Mouse (Mus musculus): ENCODE results near the gene Myh14. TPM values are rescaled to one million over a fixed set of nuclear protein-coding genes. Genes with fewer than 3 reads are reported as not detected.

Myh14 gene
- not detected for polyA plus RNA-seq (2017; shearing (Covaris generic))

GRCm38 (mm10) chr7:44670803-44671202, at the start of gene Myh14:
TSS of gene Myh14 (minus strand) at chr7:44670843.

DNA sequence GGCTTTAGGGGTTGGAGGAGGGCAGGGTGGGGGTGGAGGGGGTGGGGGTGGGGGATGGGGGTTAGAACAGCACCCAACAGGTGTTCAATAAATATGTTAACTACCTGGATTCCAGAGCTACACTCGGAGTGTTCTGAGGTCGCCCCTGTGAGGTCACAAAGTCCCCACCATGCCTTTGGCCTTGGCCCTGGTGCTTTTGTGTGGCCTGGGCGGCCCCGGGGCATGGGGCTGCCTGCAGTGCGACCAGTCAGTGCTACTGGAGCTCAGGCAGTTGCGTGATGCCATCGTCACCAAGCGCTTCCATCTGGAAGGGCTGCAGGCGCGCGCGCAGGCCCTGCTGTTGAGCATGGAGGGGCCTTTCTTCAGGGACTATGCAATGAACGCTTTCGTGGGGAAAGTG, 37.9 kb upstream of the Myh14 start, which contains the start of gene Izumo2:
TSS of gene Izumo2 (plus strand) at position 169 of the 400 bp plus-strand sequence.

DNA sequence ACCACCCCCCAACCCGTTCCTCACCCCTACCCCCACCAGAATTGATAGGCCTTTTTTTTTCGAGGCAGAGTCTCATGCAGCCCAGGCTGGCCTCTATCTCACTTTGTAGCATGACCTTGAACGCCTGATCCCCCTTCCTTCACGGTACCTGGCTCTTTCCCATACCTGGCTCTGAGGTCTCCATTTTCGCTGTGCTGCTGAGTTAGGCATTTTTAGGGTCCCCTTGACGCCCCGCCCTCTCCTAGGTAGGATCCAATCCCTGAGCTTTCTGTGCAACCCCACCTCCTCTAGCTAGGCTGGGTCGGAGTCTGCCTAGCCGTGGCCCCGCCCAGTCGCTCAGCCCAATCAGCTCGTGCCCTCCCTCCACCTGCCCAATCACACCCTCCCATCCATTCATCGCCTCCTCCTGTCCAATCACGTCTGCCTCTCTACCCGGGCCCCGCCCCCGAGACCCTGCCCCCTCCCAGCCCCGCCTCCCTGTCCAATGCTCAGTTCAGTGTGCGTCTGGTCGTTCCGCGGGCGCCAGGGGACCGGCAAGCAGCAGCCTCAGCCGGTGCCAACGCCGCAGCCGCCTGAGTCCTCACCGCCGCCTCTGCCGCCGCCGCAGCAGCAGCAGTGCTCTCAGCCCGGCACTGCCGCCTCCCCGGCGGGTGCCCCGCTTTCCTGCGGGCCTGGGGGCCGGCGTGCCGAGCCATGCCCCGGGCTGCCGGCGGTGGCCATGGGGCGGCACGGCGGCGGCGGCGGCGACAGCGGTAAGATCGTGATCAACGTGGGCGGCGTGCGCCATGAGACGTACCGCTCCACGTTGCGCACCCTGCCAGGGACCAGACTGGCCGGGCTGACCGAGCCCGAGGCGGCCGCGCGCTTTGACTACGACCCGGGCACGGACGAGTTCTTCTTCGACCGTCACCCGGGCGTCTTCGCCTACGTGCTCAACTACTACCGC, 80.0 kb downstream of the Myh14 start, which contains the start of gene Kcnc3:
TSS of gene Kcnc3 (plus strand) at position 263 of the 946 bp plus-strand sequence.

DNA sequence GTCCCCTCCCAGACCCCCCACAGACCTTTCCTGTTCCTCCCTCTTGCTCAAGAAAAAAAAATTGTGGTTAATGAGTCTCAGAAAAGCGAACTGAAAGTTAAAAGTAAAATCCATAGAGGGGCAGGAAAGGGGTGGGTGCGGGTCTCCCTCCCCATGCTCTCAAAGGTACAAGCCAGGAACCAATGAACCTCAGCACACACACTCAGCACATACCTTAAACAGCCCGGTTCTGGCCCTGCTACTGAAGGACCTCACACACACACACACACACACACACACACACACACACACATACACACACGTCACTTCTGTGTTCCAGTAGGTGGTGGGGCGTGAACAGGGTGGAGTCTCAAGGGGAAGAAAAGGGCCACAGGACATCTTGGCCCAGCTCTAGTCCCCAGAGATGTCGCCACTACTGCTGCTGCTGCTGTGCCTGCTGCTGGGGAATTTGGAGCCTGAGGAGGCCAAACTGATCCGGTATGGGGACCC, 98.4 kb downstream of the Myh14 start, which contains the start of gene Napsa:
TSS of gene Napsa (plus strand) at position 168 of the 489 bp plus-strand sequence.

Other genes starting within 250 kb of the Myh14 start
- not detected for gene Lrrc4b, start 241.8 kb downstream of the Myh14 start, polyA plus RNA-seq (2017; shearing (Covaris generic))
- not detected for gene Aspdh, start 205.5 kb downstream of the Myh14 start, polyA plus RNA-seq (2017; shearing (Covaris generic))
- gene Josd2, start 202.9 kb downstream of the Myh14 start, polyA plus RNA-seq (2017; shearing (Covaris generic)): 69.6 TPM
- 180 TPM for gene Emc10, start 174.3 kb downstream of the Myh14 start, polyA plus RNA-seq (2017; shearing (Covaris generic))
- gene Fam71e1, start 174.3 kb downstream of the Myh14 start, polyA plus RNA-seq (2017; shearing (Covaris generic)): 3.1 TPM
- gene Mybpc2, start 146.2 kb downstream of the Myh14 start, polyA plus RNA-seq (2017; shearing (Covaris generic)): not detected
- gene Spib, start 138.8 kb downstream of the Myh14 start, polyA plus RNA-seq (2017; shearing (Covaris generic)): not detected
- gene Pold1, start 122.0 kb downstream of the Myh14 start, polyA plus RNA-seq (2017; shearing (Covaris generic)): 59.9 TPM
- gene Nr1h2, start 116.9 kb downstream of the Myh14 start, polyA plus RNA-seq (2017; shearing (Covaris generic)): 222 TPM
- gene Napsa, start 98.5 kb downstream of the Myh14 start, polyA plus RNA-seq (2017; shearing (Covaris generic)): not detected
- not detected for gene Kcnc3, start 80.2 kb downstream of the Myh14 start, polyA plus RNA-seq (2017; shearing (Covaris generic))
- gene Izumo2, start 37.9 kb upstream of the Myh14 start, polyA plus RNA-seq (2017; shearing (Covaris generic)): not detected
- gene Vrk3, start 77.6 kb upstream of the Myh14 start, polyA plus RNA-seq (2017; shearing (Covaris generic)): 95.9 TPM
- 0.73 TPM for gene Zfp473, start 80.2 kb upstream of the Myh14 start, polyA plus RNA-seq (2017; shearing (Covaris generic))
- 37.1 TPM for gene Nup62, start 145.2 kb upstream of the Myh14 start, polyA plus RNA-seq (2017; shearing (Covaris generic))
- gene Il4i1, start 145.5 kb upstream of the Myh14 start, polyA plus RNA-seq (2017; shearing (Covaris generic)): 0.85 TPM
- 0.70 TPM for gene Atf5, start 145.8 kb upstream of the Myh14 start, polyA plus RNA-seq (2017; shearing (Covaris generic))
- gene Akt1s1, start 178.1 kb upstream of the Myh14 start, polyA plus RNA-seq (2017; shearing (Covaris generic)): 35.2 TPM
- 133 TPM for gene Tbc1d17, start 178.2 kb upstream of the Myh14 start, polyA plus RNA-seq (2017; shearing (Covaris generic))
- 57.0 TPM for gene Pnkp, start 186.3 kb upstream of the Myh14 start, polyA plus RNA-seq (2017; shearing (Covaris generic))
- 40.0 TPM for gene Ptov1, start 198.9 kb upstream of the Myh14 start, polyA plus RNA-seq (2017; shearing (Covaris generic))
- gene Med25, start 221.9 kb upstream of the Myh14 start, polyA plus RNA-seq (2017; shearing (Covaris generic)): 48.6 TPM
- gene Fuz, start 225.2 kb upstream of the Myh14 start, polyA plus RNA-seq (2017; shearing (Covaris generic)): 20.9 TPM